Comparison of ENCODE assay signal across 33 mouse cellular contexts in genomic region chr2:83718341-83718740, GRCm38 (mm10).
"Had no signal": no experiment of that assay in that cellular context is flagged by ENCODE, and none has a peak within 500 bp of the region (broad histone marks: within the 10 kb centered on the region; RNA-seq: fewer than 3 reads in every experiment).

No protein-coding gene starts in this region.

- H3K9ac ChIP-seq: heart, embryonic 13.5 days; heart, embryonic 15.5 days; hindbrain, embryonic 12.5 days; hindbrain, embryonic 13.5 days; hindbrain, embryonic 14.5 days; hindbrain, embryonic 15.5 days; intestine, embryonic 15.5 days; kidney, embryonic 15.5 days had no signal

- H3K36me3 ChIP-seq: heart, embryonic 13.5 days; heart, embryonic 15.5 days; hindbrain, embryonic 10.5 days; hindbrain, embryonic 12.5 days; hindbrain, embryonic 13.5 days; hindbrain, embryonic 15.5 days; intestine, embryonic 15.5 days; kidney, embryonic 15.5 days had no signal

- DNase-seq: heart, postnatal 10 days; heart, postnatal 14 days; heart, postnatal 36 days; heart, postnatal 4 days; kidney, adult 11 months; kidney, adult 18-20 months; kidney, adult 2 months; kidney, adult 8-10 months; kidney, adult 9 months; kidney, postnatal 10 days; kidney, postnatal 14 days; kidney, postnatal 25 days; kidney, postnatal 36 days; kidney, postnatal 4 days; layer of hippocampus, adult 9-11 months; layer of hippocampus, postnatal 36 days had no signal

- H3K27ac ChIP-seq: heart, embryonic 13.5 days; heart, embryonic 15.5 days; hindbrain, embryonic 10.5 days; hindbrain, embryonic 12.5 days; hindbrain, embryonic 13.5 days; hindbrain, embryonic 14.5 days; hindbrain, embryonic 15.5 days; hindbrain, postnatal 0 days; intestine, embryonic 15.5 days; kidney, embryonic 15.5 days; kidney, postnatal 0 days; layer of hippocampus, adult 2 months; left cerebral cortex, adult 2 months had no signal

- H3K4me3 ChIP-seq: heart, embryonic 13.5 days; heart, embryonic 15.5 days; hindbrain, embryonic 10.5 days; hindbrain, embryonic 12.5 days; hindbrain, embryonic 13.5 days; hindbrain, embryonic 15.5 days; intestine, embryonic 15.5 days; kidney, embryonic 15.5 days; layer of hippocampus, adult 2 months; left cerebral cortex, adult 2 months had no signal

- H3K9me3 ChIP-seq: heart, embryonic 13.5 days; heart, embryonic 15.5 days; hindbrain, embryonic 10.5 days; hindbrain, embryonic 12.5 days; hindbrain, embryonic 13.5 days; hindbrain, embryonic 15.5 days; intestine, embryonic 15.5 days; kidney, embryonic 15.5 days had no signal

- H3K4me2 ChIP-seq: heart, embryonic 13.5 days; heart, embryonic 15.5 days; hindbrain, embryonic 12.5 days; hindbrain, embryonic 13.5 days; hindbrain, embryonic 14.5 days; hindbrain, embryonic 15.5 days; intestine, embryonic 15.5 days; kidney, embryonic 15.5 days had no signal

- ATAC-seq: hindbrain, embryonic 16.5 days; hindbrain, postnatal 0 days; inflammation-experienced regulatory T-cells, adult 6 months; intestine, embryonic 15.5 days; intestine, embryonic 16.5 days; intestine, postnatal 0 days had no signal

- H3K27me3 ChIP-seq: heart, embryonic 15.5 days; hindbrain, embryonic 12.5 days; intestine, embryonic 15.5 days; kidney, embryonic 15.5 days had no signal
